Mouse (Mus musculus) kidney, adult 2 months (tissue): Measurements from ENCODE around the gene Rars2.

ENCODE experiments used
- CTCF ChIP-seq: fragments of 200-500 bp; conservative IDR thresholded peaks from 2 replicates; pipeline ENCODE4 v1.5.1; 2011; ENCODE audit warnings: low read depth, mild to moderate bottlenecking, control low read depth, low read length, moderate library complexity, mixed read lengths; ENCODE audit not compliant: insufficient read depth, insufficient read length
- POLR2A ChIP-seq: fragments of 200-500 bp; IDR thresholded peaks from one replicate; pipeline ENCODE4 v1.6.1; 2011; ENCODE audit warnings: low read depth, low read length, control low read depth

- TF ChIP-seq CTCF (no peak), POLR2A (no peak)
Measured at GRCm38 (mm10) chr4:34613571-34614145, 1.1 kb upstream of the Rars2 start.
